Mouse (Mus musculus): ENCODE data around the gene Card11.

Gene Card11

GRCm38 (mm10) chr5:141000349-141000748 lies at the start of gene Card11:
Card11 (minus strand) TSS chr5:141000582.
- no peak for DNase-seq (ENCODE audit: low read depth, low spot score)

- DNase-seq (ENCODE audit: low read depth, low spot score), result no peak
Measured at GRCm38 (mm10) chr5:141047651-141048218, 47.4 kb upstream of the Card11 start.

GRCm38 (mm10) chr5:141044976-141045375 lies 44.6 kb upstream of the Card11 start:
- DNase-seq (ENCODE audit: low read depth, low spot score), result no peak

GRCm38 (mm10) chr5:141043654-141044447 lies 43.5 kb upstream of the Card11 start:
- no peak for DNase-seq (ENCODE audit: low read depth, low spot score)

- no peak for DNase-seq (ENCODE audit: low read depth, low spot score)
Measured at GRCm38 (mm10) chr5:141042406-141042805, 42.0 kb upstream of the Card11 start.

- no peak for DNase-seq (ENCODE audit: low read depth, low spot score)
Measured at GRCm38 (mm10) chr5:141040846-141041245, 40.5 kb upstream of the Card11 start.

- DNase-seq (ENCODE audit: low read depth, low spot score), result no peak
Measured at GRCm38 (mm10) chr5:141038342-141038741, 38.0 kb upstream of the Card11 start.

GRCm38 (mm10) chr5:141035346-141035745 lies 35.0 kb upstream of the Card11 start:
- no peak for DNase-seq (ENCODE audit: low read depth, low spot score)

- no peak for DNase-seq (ENCODE audit: low read depth, low spot score)
Measured at GRCm38 (mm10) chr5:141034301-141034700, 33.9 kb upstream of the Card11 start.

GRCm38 (mm10) chr5:141033001-141033400 lies 32.6 kb upstream of the Card11 start:
- DNase-seq (ENCODE audit: low read depth, low spot score), result no peak

GRCm38 (mm10) chr5:141029364-141029763 lies 29.0 kb upstream of the Card11 start:
- no peak for DNase-seq (ENCODE audit: low read depth, low spot score)

GRCm38 (mm10) chr5:141025635-141026034 lies 25.3 kb upstream of the Card11 start:
- DNase-seq (ENCODE audit: low read depth, low spot score), result no peak

- DNase-seq (ENCODE audit: low read depth, low spot score), result peak; percentile 3
Measured at GRCm38 (mm10) chr5:141024435-141024834, 24.1 kb upstream of the Card11 start.

- no peak for DNase-seq (ENCODE audit: low read depth, low spot score)
Measured at GRCm38 (mm10) chr5:141017927-141018700, 17.7 kb upstream of the Card11 start.

GRCm38 (mm10) chr5:141016082-141016481 lies 15.7 kb upstream of the Card11 start:
- no peak for DNase-seq (ENCODE audit: low read depth, low spot score)

- no peak for DNase-seq (ENCODE audit: low read depth, low spot score)
Measured at GRCm38 (mm10) chr5:141014216-141014615, 13.8 kb upstream of the Card11 start.

- DNase-seq (ENCODE audit: low read depth, low spot score), result no peak
Measured at GRCm38 (mm10) chr5:141013465-141013864, 13.1 kb upstream of the Card11 start.

GRCm38 (mm10) chr5:141005491-141005890 lies 5.1 kb upstream of the Card11 start:
- DNase-seq (ENCODE audit: low read depth, low spot score), result no peak

GRCm38 (mm10) chr5:141004078-141004763 lies 3.8 kb upstream of the Card11 start:
- DNase-seq (ENCODE audit: low read depth, low spot score), result no peak

GRCm38 (mm10) chr5:140999178-140999672 lies 1.2 kb downstream of the Card11 start:
- DNase-seq (ENCODE audit: low read depth, low spot score), result no peak

GRCm38 (mm10) chr5:140997767-140998166 lies 2.6 kb downstream of the Card11 start:
- peak; percentile 5 for DNase-seq (ENCODE audit: low read depth, low spot score)

Data from c-Kit-negative CD71-positive TER-119-positive erythroid progenitor cells, embryonic 14.5 days (primary cell).